Mouse (Mus musculus) right cerebral cortex, postnatal 36 days (tissue): ENCODE measurements around the gene Ndufaf3.
A peak's percentile ranks its signal among the peaks of the same experiment; 100 is the strongest.

ENCODE experiments used
- DNase-seq, 2 experiments: peaks; one replicate each; pipeline ENCODE4 v3.0.0; 2022; ENCODE audit warnings: low spot score in 2 of 2, mixed read lengths in 1 of 2

Gene Ndufaf3

GRCm38 (mm10) chr9:108573774-108574690, 6.8 kb upstream of the Ndufaf3 start:
- no peak for DNase-seq

DNA sequence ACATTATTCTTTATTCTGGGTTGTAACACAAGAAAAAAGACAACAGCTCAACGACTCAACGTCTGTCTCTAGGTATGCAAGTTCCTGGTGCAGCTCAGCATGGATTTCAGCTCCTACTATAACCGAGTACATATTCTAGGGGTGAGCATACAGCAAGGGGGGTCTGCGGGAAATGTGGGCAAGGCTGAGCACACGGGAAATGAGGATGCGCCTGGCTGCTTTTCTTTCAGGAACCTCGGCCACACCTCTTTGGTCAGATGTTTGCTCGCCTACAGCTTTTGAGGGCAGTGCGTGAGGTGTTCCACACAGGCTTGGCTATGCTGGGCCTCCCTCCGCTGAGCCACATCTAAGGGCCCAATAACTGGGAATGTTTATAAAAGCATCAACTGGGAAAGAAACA, 5.1 kb upstream of the Ndufaf3 start:
- no peak for DNase-seq

DNA sequence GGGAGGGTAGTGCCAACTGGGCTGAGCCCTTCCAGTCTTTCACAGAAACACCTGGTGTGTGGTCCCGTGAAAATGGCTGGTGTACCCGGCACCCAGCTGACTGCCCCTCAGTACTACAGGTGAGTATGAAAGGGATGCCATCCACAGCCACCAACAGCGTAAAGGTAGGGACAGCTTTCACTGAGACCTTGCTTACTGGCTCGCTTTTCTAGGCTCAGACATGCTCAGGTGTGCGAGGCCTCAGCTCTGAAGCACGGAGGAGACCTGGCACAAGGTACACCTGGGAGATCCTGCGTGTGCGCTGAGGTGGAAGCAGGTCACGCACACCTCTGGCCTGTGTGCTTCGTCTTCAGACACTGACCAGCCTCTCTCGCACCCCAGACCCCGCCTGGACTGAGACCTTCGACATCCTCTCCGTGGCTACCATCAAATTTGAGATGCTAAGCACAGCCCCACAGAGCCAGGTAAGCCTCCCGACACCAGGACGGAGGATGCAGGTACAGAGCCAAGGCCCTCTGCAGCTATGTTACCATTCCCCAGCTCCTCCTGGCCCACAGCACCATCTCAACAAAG, 4.3 kb upstream of the Ndufaf3 start:
- no peak for DNase-seq

GRCm38 (mm10) chr9:108570207-108570896, 3.1 kb upstream of the Ndufaf3 start:
- no peak for DNase-seq

DNA sequence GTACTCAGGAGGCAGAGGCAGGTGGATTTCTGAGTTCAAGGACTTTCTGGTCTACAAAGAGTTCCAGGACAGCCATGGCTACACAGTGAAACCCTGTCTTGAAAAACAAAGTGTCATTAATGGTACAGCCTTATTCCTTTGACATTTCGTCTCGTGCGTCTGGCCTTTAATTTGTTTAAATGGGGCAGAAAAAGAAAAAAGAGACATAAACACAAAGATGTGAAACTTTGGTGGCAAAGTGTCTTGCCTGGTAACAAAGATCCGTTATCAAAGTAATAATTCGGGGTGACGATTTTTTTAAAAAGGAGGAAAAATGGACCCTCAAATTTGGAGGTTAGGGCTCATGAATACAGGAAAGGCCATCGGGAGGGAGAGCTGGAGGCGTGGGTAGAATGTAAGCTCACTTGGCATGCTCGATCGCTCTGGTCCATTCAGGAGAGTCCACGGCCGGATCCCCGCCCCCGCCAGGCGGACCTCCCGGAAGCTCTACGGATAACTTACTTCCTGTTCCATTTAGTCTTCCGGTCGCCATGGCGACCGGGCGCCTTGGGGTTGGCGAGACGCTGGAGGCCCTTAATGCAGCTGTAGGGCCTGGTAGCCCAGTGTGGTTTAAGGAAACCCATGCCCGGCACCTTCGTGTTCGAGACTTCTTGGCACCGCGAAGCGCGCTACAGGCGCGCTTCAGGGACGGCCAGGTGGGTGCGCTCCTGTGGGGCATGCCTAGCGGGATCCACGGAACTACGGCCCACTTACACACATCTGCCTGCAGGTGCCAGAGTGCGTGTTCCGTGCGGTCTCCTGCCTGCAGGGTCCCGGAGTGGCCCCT, 2.4 kb upstream of the Ndufaf3 start, which contains the start of gene Dalrd3:
Gene Dalrd3, plus strand, starts transcription at position 506 of the 826 bp plus-strand sequence.
- peak; percentile 93 to 94 for DNase-seq

DNA sequence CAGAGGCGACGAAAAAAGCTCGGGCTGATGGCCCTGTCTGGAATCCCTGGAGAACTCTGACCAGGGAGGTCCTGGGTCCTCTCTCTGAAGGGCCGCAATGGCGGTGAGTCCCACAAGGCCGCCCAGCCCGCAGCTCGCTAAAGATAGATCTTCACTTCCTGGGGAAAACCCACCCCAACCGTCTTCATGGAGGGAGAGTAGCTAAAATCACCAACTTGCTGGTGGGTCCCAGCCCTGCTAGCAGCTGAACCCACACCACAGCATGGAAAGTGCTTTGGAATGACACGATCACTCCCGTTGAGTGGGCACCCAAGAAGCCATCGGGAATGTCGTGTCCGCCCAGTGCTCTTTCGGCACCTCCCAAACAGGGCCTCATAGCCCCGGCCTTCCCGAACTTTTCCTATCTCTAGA, 1.3 kb upstream of the Ndufaf3 start:
- no peak for DNase-seq

DNA sequence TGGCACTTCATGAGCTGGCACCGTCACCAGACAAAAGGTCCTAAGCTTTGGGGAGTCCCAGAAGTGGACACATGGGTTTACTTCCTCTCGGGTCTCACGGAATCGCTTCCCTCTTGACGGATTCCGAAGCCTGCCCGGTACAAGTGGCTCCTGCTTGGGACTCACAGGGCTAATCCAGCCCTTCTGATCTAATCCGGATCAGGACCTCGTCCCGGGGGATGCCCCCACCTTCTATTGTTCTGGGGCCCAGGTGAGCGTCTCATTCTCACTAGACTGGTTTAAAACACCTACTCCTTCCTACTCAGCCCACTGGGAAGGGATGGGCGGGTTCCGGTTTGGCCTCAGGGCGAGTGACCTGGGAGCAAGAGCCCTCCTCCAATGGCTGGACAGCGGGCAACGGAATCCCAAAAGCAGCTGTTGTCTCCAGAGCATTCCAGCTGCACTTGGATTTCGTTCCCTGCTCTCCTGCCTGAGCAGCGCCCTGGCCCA, 741 bp upstream of the Ndufaf3 start:
- DNase-seq: no peak

DNA sequence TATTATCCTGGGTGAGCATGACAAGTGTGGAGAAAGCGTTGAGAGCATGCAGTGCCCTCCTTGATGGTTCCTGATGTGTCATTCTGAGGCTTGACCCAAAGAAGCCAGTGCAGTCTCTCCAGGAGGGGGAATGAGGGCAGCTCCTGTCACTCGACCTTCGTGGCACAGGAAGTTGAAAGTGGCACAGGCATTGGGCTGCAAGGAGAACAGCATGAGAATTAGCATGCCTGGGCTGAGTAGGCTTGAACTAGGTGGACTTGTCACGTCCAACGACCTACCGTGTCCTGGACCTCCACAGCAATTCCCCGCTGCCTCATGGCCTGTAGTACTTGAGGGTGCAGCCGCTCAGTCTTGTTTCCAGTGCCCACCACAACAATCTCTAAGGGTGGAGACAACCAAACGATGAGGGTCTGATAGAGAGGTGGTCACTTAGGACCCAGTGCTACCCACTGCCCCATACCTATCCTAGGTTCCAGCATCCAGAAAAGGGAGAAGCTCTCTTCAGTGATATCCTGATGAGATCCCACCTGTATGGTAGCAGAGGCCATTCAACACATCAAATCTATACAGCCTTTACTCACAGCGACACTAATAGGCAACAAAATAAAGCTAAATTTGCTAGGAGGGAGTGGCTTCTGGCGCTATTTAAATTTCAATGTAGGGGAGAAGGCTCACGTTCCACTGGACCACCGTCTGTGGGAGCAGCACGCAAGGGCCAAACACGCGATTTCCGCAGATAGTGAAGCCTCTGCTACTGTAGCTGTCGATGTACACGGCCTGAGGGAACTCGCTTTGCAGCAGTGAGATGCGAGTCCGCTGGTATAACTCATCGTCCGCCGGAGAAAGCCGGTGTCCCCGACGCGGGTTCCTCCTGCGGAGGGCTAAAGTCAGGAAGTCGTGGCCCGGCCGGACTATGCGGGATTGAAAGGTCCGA, 1.1 kb downstream of the Ndufaf3 start:
- no peak for DNase-seq

DNA sequence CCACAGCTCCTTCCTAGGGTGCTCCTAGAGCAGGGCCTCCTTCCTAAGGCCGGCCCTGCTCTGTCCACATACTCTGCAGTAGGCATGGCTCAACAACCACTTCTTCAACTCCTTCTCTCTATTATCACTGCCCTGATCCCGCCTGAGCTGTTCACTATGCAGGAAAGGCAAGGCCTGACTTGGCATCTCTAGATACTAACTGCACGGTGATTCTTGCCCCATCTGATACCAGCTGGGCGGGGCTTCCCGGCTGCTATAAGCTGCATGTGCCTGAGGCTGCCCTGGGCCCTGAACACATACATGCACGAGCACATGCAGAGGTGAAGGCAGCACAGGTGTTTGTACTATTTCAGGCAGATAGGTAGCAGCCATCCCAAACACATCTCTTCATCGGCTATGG, 3.1 kb downstream of the Ndufaf3 start:
- no peak for DNase-seq

DNA sequence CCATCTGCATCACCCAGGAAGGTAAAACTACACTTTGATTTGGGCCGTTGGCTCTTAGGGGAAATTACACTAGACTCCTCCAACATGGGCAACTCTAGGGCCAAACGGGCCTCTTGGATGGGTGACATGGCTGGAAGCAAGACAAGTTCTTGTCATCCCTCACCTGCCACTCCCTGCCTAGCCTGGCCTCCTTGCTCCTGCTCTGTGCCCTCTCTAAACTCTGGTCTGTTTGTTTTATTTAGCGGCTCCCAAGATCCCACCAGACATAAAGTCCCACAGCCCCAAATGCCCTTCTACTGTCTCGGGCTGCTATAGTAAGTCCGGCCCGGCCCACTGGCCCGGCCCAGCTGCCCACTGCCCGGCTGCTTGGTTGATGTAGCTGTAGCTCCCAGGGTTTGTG, 3.6 kb downstream of the Ndufaf3 start:
- no peak for DNase-seq

DNA sequence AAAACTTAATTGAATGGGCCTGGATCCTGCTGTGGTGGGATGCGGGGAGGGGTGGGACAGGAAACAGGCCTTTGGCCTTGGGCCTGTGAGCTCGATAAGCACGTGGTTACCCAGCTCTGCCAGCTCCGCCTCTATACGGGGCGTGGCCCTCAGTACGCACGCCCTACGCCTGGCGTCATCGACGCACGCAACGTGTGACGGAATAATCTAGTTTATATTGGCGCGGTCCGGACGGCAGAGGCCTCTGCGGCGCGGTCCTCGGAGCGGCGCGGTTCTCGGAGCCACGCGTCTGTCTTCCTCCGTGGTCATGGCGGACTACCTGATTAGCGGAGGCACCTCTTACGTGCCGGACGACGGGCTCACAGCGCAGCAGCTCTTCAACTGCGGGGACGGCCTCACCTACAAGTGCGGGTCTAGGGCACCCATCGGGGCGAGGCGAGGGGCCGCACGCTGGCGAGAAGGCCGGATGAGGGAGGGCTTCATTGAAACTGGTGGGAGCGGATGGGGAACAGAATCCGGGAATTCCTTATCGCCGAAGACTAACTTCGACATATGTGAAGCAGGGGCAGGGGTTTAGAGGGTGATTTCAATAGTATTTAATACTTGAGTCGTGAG, 6.9 kb downstream of the Ndufaf3 start, which contains the start of gene Impdh2:
Gene Impdh2, plus strand, starts transcription at position 60 of the 615 bp plus-strand sequence.
- peak; percentile 90 to 92 for DNase-seq

DNA sequence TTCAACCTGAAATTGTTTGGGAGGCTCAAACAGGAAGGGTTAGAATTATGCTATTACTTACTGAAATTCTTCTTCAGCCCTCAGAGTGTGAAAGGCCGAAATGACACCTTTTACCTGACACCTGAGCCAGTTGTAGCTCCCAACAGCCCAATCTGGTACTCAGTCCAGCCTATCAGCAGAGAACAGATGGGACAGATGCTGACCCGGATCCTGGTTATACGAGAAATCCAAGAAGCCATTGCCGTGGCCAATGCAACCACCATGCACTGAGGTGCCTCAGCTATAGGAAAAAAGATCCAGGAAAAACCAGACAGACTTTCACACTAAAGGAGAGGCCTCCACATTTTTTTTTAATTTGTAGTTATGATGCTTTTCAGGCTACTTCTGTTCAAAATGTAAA, 8.1 kb downstream of the Ndufaf3 start:
- no peak for DNase-seq

DNA sequence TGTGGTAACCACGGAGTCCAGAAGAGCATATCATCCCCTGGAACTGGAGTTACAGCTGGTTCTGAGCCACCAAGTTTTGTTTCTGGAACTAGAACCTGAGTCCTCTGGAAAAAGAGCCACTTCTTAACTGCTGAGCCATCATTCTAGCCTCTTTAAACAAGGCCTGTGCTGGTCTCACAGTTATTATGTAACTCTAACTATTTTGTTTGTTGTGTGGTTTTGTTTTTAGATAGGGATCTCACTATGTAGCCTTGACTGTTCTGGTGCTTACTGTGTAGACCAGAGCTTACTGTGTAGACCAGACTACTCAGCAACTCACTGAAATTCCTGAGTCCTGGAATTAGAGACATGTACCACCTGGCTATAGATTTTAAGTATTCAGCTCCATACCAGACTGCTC, 20.4 kb downstream of the Ndufaf3 start:
- DNase-seq: no peak

- no peak for DNase-seq
Observed at GRCm38 (mm10) chr9:108545986-108546385, 21.2 kb downstream of the Ndufaf3 start.

DNA sequence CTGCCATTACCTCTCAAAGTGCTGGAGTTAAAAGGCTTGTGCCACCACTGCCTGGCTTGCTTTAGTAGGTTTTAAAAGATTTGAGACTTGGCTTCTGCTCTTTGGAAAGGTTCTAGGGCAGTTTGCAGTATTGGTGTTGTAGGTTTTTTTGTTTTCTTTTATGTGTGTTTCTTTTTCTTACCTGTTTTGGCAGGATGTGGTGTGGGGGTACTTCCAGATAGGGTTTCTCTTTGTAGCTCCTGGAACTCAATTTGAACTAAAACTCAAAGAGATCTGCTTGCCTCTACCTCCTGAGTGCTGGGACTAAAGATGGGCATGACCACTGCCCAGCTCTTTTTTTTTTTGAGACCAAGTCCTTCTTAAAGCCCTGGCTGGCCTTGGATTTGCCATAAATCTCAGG, 26.4 kb downstream of the Ndufaf3 start:
- no peak for DNase-seq

GRCm38 (mm10) chr9:108531496-108531895, 35.7 kb downstream of the Ndufaf3 start:
- DNase-seq: no peak

DNA sequence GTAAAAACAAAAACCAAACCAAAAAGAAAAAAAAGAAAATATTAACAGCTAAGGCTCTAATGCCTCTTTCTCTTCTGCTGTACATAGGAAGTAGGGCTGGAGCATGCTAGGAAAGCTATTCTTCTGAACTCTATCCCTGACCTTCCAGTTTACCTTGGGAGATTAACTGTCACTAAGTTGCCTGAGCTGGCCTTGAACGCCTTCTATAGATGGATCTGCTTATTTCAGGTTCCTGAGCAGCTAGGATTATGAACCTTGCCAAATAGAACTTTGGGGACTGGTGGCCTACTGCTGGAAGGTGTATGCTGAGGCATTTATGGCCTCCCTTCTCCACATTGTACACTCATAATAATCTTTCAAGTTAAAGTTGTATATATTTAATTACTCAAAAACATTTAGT, 36.3 kb downstream of the Ndufaf3 start:
- no peak for DNase-seq

DNA sequence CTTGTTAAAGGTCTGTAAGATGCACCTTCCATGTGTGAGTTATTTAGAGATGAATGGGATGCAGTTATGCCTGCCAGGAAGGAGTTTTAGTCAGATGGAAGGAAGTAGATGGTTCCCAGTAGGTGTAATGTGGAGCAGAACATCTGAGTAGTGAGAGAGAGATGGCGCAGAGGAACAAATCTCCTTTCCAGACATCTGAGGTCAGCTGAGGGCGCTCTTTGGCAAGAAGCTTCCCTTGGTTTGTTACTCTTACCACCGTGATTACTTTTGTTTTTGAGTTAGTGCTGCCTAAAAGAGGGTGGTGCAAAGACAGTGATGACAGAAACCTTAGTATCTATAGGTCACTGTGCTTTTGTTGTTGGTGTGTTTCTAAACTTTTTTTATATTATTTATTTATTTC, 41.8 kb downstream of the Ndufaf3 start:
- DNase-seq: no peak

- no peak for DNase-seq
Observed at GRCm38 (mm10) chr9:108523341-108523740, 43.9 kb downstream of the Ndufaf3 start.

GRCm38 (mm10) chr9:108521604-108522003, 45.6 kb downstream of the Ndufaf3 start:
- DNase-seq: no peak
